9 mouse cellular contexts compared by ENCODE assay signal in the genomic region with DNA sequence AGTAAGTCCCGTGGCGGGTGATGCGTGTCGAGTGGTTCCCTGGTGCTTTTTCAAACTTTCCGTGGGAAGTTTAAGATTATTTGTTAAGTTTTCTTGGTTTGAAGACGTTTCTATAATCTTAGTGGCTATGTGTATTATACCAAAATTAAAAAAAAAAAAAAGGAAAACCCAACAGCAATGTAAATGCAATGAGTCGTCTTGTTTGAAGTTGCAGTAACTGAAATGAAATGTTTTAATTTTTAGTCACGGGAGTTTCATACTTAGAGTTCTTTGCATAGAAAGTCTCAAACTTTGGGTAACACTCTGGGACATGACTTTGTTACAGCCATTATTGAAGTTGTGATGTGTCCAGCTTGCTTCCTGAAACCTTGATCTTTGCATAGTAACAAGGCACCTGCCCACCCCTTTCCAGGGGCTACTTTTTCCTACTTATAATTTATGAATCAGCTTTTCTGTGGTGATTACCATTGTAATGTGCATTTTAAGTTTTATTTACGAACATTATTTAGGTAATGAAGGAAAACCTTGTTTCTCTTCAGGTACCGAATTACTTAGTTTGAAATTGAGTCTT. TPM values are rescaled to one million over a fixed set of nuclear protein-coding genes. Genes with fewer than 3 reads are reported as not detected.
DNase-seq lines count a peak whose midpoint lies in the region; ATAC-seq and TF ChIP-seq lines count a peak whose summit lies in the region.
"Had no signal": no experiment of that assay in that cellular context is flagged by ENCODE, and none has a peak within 500 bp of the region (broad histone marks: within the 10 kb centered on the region; RNA-seq: fewer than 3 reads in every experiment).

No protein-coding gene starts in this region.

- no peak for TF ChIP-seq CTCF in heart, postnatal 0 days (IDR thresholded peaks at IDR 0.05; ENCODE audit: low read depth)
- no peak for TF ChIP-seq CTCF in MEL (IDR thresholded peaks at IDR 0.05 in 2 of 3, conservative IDR thresholded peaks at IDR 0.05 in 1 of 3; ENCODE audit: control insufficient read depth in 1 of 3, insufficient read depth in 1 of 3, low read depth in 2 of 3, low read length in 3 of 3, poor library complexity in 1 of 3, severe bottlenecking in 1 of 3)
- TF ChIP-seq CTCF in forebrain, postnatal 0 days (IDR thresholded peaks at IDR 0.05; ENCODE audit: low read depth): no peak

- no peak for TF ChIP-seq RAD21 in MEL (IDR thresholded peaks at IDR 0.05; ENCODE audit: low read depth, low read length)

- peak overlapping the region; percentile 75 for H3K4me3 ChIP-seq in heart, postnatal 0 days (ENCODE audit: low read depth, low read length)
- H3K4me3 ChIP-seq in MEL (ENCODE audit: control insufficient read depth in 1 of 2, insufficient read depth in 1 of 2, low read depth in 2 of 2, low read length in 2 of 2): peak overlapping the region; percentile 78 to 85
- H3K4me3 ChIP-seq in forebrain, postnatal 0 days (ENCODE audit: low read depth, low read length): peak overlapping the region; percentile 94
- H3K4me3 ChIP-seq in midbrain, embryonic 11.5 days (ENCODE audit: low read depth, low read length): peak overlapping the region; percentile 85

- H3K27me3 ChIP-seq in heart, postnatal 0 days (ENCODE audit: control insufficient read depth, insufficient read depth, low read length): no peaks in the 10 kb centered on the region
- H3K27me3 ChIP-seq in MEL (ENCODE audit: control insufficient read depth in 1 of 2, insufficient read depth in 2 of 2, low read length in 2 of 2): no peaks in the 10 kb centered on the region
- no peaks in the 10 kb centered on the region for H3K27me3 ChIP-seq in forebrain, postnatal 0 days (ENCODE audit: insufficient read depth, low read length)
- no peaks in the 10 kb centered on the region for H3K27me3 ChIP-seq in midbrain, embryonic 11.5 days (ENCODE audit: control insufficient read depth, insufficient read depth, low read length)

- no peaks in the 10 kb centered on the region for H3K9me3 ChIP-seq in heart, postnatal 0 days (replicated peaks; ENCODE audit: control insufficient read depth, low read length)
- no peaks in the 10 kb centered on the region for H3K9me3 ChIP-seq in MEL (replicated peaks; ENCODE audit: insufficient read depth, low read length)
- no peaks in the 10 kb centered on the region for H3K9me3 ChIP-seq in forebrain, postnatal 0 days (ENCODE audit: low read length)
- H3K9me3 ChIP-seq in midbrain, embryonic 11.5 days (ENCODE audit: control insufficient read depth, low read length): no peaks in the 10 kb centered on the region

- ATAC-seq in heart, postnatal 0 days (ENCODE audit: insufficient read depth, low read depth): no peak
- ATAC-seq in forebrain, postnatal 0 days: no peak
- ATAC-seq in midbrain, embryonic 11.5 days (ENCODE audit: low FRiP score): no peak

- TF ChIP-seq EP300 in heart, postnatal 0 days (IDR thresholded peaks at IDR 0.05; ENCODE audit: low read depth): no peak
- no peak for TF ChIP-seq EP300 in MEL (IDR thresholded peaks at IDR 0.05; ENCODE audit: low read depth in 1 of 2, low read length in 2 of 2)

- 9% methylated on average over 10 of the region's 10 CpGs for WGBS in heart, postnatal 0 days
- 15% methylated on average over 10 of the region's 10 CpGs for WGBS in forebrain, postnatal 0 days
- WGBS in midbrain, embryonic 11.5 days: 17% methylated on average over 10 of the region's 10 CpGs

- peaks cover 44% of the 10 kb centered on the region for H3K79me2 ChIP-seq in MEL (ENCODE audit: control insufficient read depth, insufficient read depth, low read length, poor library complexity)

- TF ChIP-seq POLR2A in MEL (IDR thresholded peaks at IDR 0.05; ENCODE audit: control insufficient read depth in 1 of 2, insufficient read depth in 1 of 2, low read depth in 1 of 2, low read length in 2 of 2, poor library complexity in 1 of 2): no peak

- no peaks in the 10 kb centered on the region for H3K36me3 ChIP-seq in heart, postnatal 0 days (replicated peaks; ENCODE audit: control insufficient read depth, insufficient read depth, low read length)
- peaks cover 2 to 52% of the 10 kb centered on the region in 2 experiments; a peak in 3 of 4 replicates for H3K36me3 ChIP-seq in MEL (ENCODE audit: control insufficient read depth in 1 of 2, insufficient read depth in 2 of 2, low read length in 2 of 2)
- H3K36me3 ChIP-seq in forebrain, postnatal 0 days (ENCODE audit: insufficient read depth): no peaks in the 10 kb centered on the region
- no peaks in the 10 kb centered on the region for H3K36me3 ChIP-seq in midbrain, embryonic 11.5 days (ENCODE audit: control insufficient read depth, insufficient read depth, low read length)

- peaks cover 34% of the 10 kb centered on the region for H3K4me1 ChIP-seq in heart, postnatal 0 days (ENCODE audit: control insufficient read depth, insufficient read depth)
- peaks cover 18 to 24% of the 10 kb centered on the region in 2 experiments for H3K4me1 ChIP-seq in MEL (ENCODE audit: control insufficient read depth in 1 of 2, insufficient read depth in 2 of 2, low read length in 2 of 2)
- H3K4me1 ChIP-seq in forebrain, postnatal 0 days (ENCODE audit: insufficient read depth): peaks cover 4% of the 10 kb centered on the region; the same call in 1 of the 2 replicates
- H3K4me1 ChIP-seq in midbrain, embryonic 11.5 days (ENCODE audit: control insufficient read depth, insufficient read depth, low read length): peaks cover 14% of the 10 kb centered on the region

- H3K9ac ChIP-seq in heart, postnatal 0 days (replicated peaks; ENCODE audit: low read depth, low read length): peak overlapping the region; percentile 74
- peak overlapping the region; percentile 85 for H3K9ac ChIP-seq in MEL (ENCODE audit: control insufficient read depth, low read depth, low read length, poor library complexity, severe bottlenecking)
- H3K9ac ChIP-seq in forebrain, postnatal 0 days: peak overlapping the region; percentile 71; the same call in 1 of the 2 replicates
- H3K9ac ChIP-seq in midbrain, embryonic 11.5 days (ENCODE audit: low read length): peak overlapping the region; percentile 88

- peak overlapping the region; percentile 58 for H3K4me2 ChIP-seq in heart, postnatal 0 days (ENCODE audit: low read depth, low read length)
- peak overlapping the region; percentile 78 for H3K4me2 ChIP-seq in forebrain, postnatal 0 days (ENCODE audit: low read depth)
- H3K4me2 ChIP-seq in midbrain, embryonic 11.5 days: peak overlapping the region; percentile 71

- DNase-seq in heart, postnatal 0 days (ENCODE audit: low spot score): no peak
- no peak for DNase-seq in heart, adult 9 months (ENCODE audit: low spot score in 2 of 2)
- peak; percentile 70 for DNase-seq in MEL (ENCODE audit: low read depth, low spot score)
- DNase-seq in forebrain, postnatal 0 days: no peak
- no peak for DNase-seq in midbrain, embryonic 11.5 days (ENCODE audit: low spot score, missing footprints)
- DNase-seq in ovary, adult 18-20 months (ENCODE audit: low spot score): no peak
- no peak for DNase-seq in gastrocnemius, postnatal 25 days
- DNase-seq in adrenal gland, adult 18-20 months (ENCODE audit: low spot score in 2 of 2): no peak
- DNase-seq: adrenal gland, postnatal 14 days had no signal

- H3K27ac ChIP-seq in heart, postnatal 0 days (ENCODE audit: low read depth): peak overlapping the region; percentile 92
- peak overlapping the region; percentile 91 for H3K27ac ChIP-seq in MEL (ENCODE audit: control insufficient read depth, low read depth, low read length)
- H3K27ac ChIP-seq in forebrain, postnatal 0 days (ENCODE audit: low read depth, low read length): no peak overlapping the region
- H3K27ac ChIP-seq in midbrain, embryonic 11.5 days (ENCODE audit: low read depth, low read length): no peak overlapping the region

TF ChIP-seq in MEL, 35 proteins besides CTCF, POLR2A, EP300 and RAD21:
- TF ChIP-seq ZNF384 (IDR thresholded peaks at IDR 0.05; ENCODE audit: low read depth, low read length): peak; percentile 54; the same call in 1 of the 2 replicates
- peak; percentile 18; the same call in 1 of the 2 replicates for TF ChIP-seq MXI1 (IDR thresholded peaks at IDR 0.05; ENCODE audit: low read depth, low read length)
- TF ChIP-seq MYC (IDR thresholded peaks at IDR 0.05; ENCODE audit: low read depth, low read length): peak; percentile 4; the same call in 1 of the 2 replicates
- 0 out of 2 replicates have a peak, but pooled peaks have one; percentile 32 for TF ChIP-seq ELF1 (IDR thresholded peaks at IDR 0.05; ENCODE audit: low read depth, low read length)
- no peak for TF ChIP-seq USF1 (IDR thresholded peaks at IDR 0.05; ENCODE audit: low read depth, low read length)
- TF ChIP-seq ZKSCAN1 (IDR thresholded peaks at IDR 0.05; ENCODE audit: low read depth, low read length): no peak
- no peak for TF ChIP-seq MYB (IDR thresholded peaks at IDR 0.05; ENCODE audit: low read depth, low read length)
TF ChIP-seq in MEL: peak in this region for 4.

RNA-seq across cellular contexts. Expression of a gene that starts 0.9 kb away (rescaled TPM):
- total RNA-seq in heart, postnatal 0 days (2014; rRNA removed; ENCODE audit: low replicate concordance): 18.1 and 22.3 TPM in 2 replicates
- 17.0 and 17.5 TPM in 2 replicates for polyA plus RNA-seq in heart, postnatal 0 days (2015; fragmentation: Nextera tagmentation; extraction: Ambion mirVana)
- 21.1 and 24.5 TPM in 2 replicates for total RNA-seq in MEL (2012; rRNA removed)
- 10 to 100 TPM in 1 of 2 experiments, not detected in 1; 31.8 TPM for polyA plus RNA-seq in MEL (2012; ENCODE audit: insufficient read depth in 1 of 2, insufficient read length in 2 of 2, low read depth in 1 of 2, low replicate concordance in 2 of 2, missing spikeins in 1 of 2)
- 42.1 and 64.5 TPM in 2 replicates for total RNA-seq in forebrain, postnatal 0 days (2014; rRNA removed)
- polyA plus RNA-seq in forebrain, postnatal 0 days (2015; fragmentation: Nextera tagmentation; extraction: Ambion mirVana): 12.7 and 23.5 TPM in 2 replicates
- polyA plus RNA-seq in midbrain, embryonic 11.5 days (2014; fragmentation: Nextera tagmentation; extraction: Ambion mirVana): 24.9 and 27.9 TPM in 2 replicates
- 1 to 10 TPM; 5.5 to 6.8 TPM for total RNA-seq in gastrocnemius, postnatal 25 days (2021)
- total RNA-seq in adrenal gland, adult 18-20 months (2021): 10 to 100 TPM; 19.6 to 20.6 TPM

Comparison
In these comparisons a context has a peak if more than half of its experiments do, and no peak if none do; other contexts are left out.
1. H3K27ac ChIP-seq: peak in heart, postnatal 0 days (single experiment) and MEL (single experiment); none in forebrain, postnatal 0 days (single experiment) and midbrain, embryonic 11.5 days (single experiment).
2. Peak in every context shown above with its lines, with median percentiles within 50 percentile points of each other: H3K4me2 ChIP-seq, H3K4me3 ChIP-seq and H3K9ac ChIP-seq.